Mouse (Mus musculus) stomach, postnatal 0 days (tissue): ENCODE data around the gene Cacna2d1.

Experiments used
- CTCF ChIP-seq: IDR thresholded peaks from 2 replicates; pipeline ENCODE4 v1.5.1; 2016; ENCODE audit warnings: antibody characterized with exemption, low read depth, mild to moderate bottlenecking, moderate library complexity
- EP300 ChIP-seq: optimal IDR thresholded peaks from 2 replicates; pipeline ENCODE3; 2016; ENCODE audit warnings: antibody characterized with exemption

- TF ChIP-seq CTCF, result no peak
- no peak for TF ChIP-seq EP300
Measured at GRCm38 (mm10) chr5:16229384-16229783, 294.9 kb downstream of the Cacna2d1 start.
